Mouse (Mus musculus) hindbrain, embryonic 11.5 days (tissue): ENCODE results near the gene Ttc27. TPM values are rescaled to one million over a fixed set of nuclear protein-coding genes. Genes with fewer than 3 reads are reported as not detected.

ENCODE experiments used
- ATAC-seq: fragments of 200-750 bp; cut with Nextera tagmentation; 2 replicates; pipeline ENCODE4 v1.8.0; 2017; ENCODE audit warnings: mild to moderate bottlenecking, moderate TSS enrichment, moderate library complexity; ENCODE audit not compliant: low FRiP score
- DNase-seq: peaks from one replicate; pipeline ENCODE4 v3.0.0-alpha.2; 2015; ENCODE audit warnings: low spot score
- H3K27ac ChIP-seq: fragments of 300-500 bp; sonication (generic); 2 replicates; pipeline ENCODE4 v1.5.1; 2014; ENCODE audit warnings: mild to moderate bottlenecking, low read depth, low read length
- H3K27me3 ChIP-seq: fragments of 300-500 bp; sonication (generic); 2 replicates; pipeline ENCODE4 v1.6.1; 2014; ENCODE audit warnings: mild to moderate bottlenecking, low read length, moderate library complexity, mixed read lengths; ENCODE audit not compliant: control insufficient read depth, insufficient read depth
- H3K36me3 ChIP-seq: fragments of 300-500 bp; sonication (generic); 2 replicates; pipeline ENCODE4 v1.6.1; 2014; ENCODE audit warnings: mild to moderate bottlenecking, low read length, moderate library complexity, mixed read lengths; ENCODE audit not compliant: control insufficient read depth, insufficient read depth
- H3K4me1 ChIP-seq: fragments of 300-500 bp; sonication (generic); replicated peaks from 2 replicates; pipeline ENCODE4 v1.6.1; 2014; ENCODE audit warnings: low read length, mixed read lengths; ENCODE audit not compliant: control insufficient read depth, insufficient read depth
- H3K4me2 ChIP-seq: fragments of 300-500 bp; sonication (generic); replicated peaks from 2 replicates; pipeline ENCODE4 v1.6.1; 2014; ENCODE audit warnings: mild to moderate bottlenecking, low read depth, low read length
- H3K4me3 ChIP-seq: fragments of 300-500 bp; sonication (generic); 2 replicates; pipeline ENCODE4 v1.5.1; 2014; ENCODE audit warnings: low read depth, low read length
- H3K9ac ChIP-seq: fragments of 300-500 bp; sonication (generic); 2 replicates; pipeline ENCODE4 v1.6.1; 2014; ENCODE audit warnings: low read depth, low read length
- H3K9me3 ChIP-seq: fragments of 300-500 bp; sonication (generic); 2 replicates; pipeline ENCODE4 v1.6.1; 2016; ENCODE audit warnings: low read length; ENCODE audit not compliant: control insufficient read depth
- WGBS: fragments of 180-500 bp; shearing (Covaris S2); extraction: QIAGEN DNeasy Blood & Tissue Kit; methylation state at CpG from one replicate; pipeline ENCODE4 v1.1.7; 2014; 5-methylcytosine and 5-hydroxymethylcytosine counted together
- polyA plus RNA-seq: library from polyadenylated mRNA; unstranded; fragments of >200 nt; fragmentation: Nextera tagmentation; extraction: Ambion mirVana; gene quantifications from 2 replicates; pipeline ENCODE4 v1.2.1, GENCODE M21; 2014

Ttc27 gene
- polyA plus RNA-seq, 1 experiment from 2014 or later = 22.0 TPM

DNA sequence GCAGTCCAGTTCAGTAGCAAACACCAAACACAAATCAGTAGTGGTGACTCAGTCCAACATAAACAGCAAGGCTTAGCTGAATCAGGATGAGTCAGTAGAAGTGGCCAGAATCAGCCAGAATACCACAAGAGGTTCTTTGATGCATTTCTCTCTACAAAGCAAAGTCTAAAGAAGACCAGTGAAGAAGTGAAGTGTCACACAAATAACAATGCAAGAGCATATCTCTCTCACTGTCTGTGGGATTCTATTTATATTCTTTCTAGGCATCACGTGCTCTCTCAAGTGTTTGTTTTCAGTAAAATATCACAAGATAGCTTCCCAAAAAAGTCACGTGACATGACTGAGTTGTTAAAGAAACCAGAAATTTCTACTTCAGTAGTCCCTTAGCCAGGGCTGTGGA is 102.2 kb downstream of the Ttc27 start:
- Histone ChIP-seq H3K27me3 (no peaks in the 10 kb centered on the region), H3K4me3 (no peak overlapping the region), H3K9me3 (no peaks in the 10 kb centered on the region), H3K27ac (no peak overlapping the region), H3K9ac (no peak overlapping the region), H3K36me3 (no peaks in the 10 kb centered on the region), H3K4me2 (no peak overlapping the region), H3K4me1 (no peaks in the 10 kb centered on the region)
- ATAC-seq = no peak
- no peak for DNase-seq
- 90% methylated on average over 2 of the region's 2 CpGs for WGBS

DNA sequence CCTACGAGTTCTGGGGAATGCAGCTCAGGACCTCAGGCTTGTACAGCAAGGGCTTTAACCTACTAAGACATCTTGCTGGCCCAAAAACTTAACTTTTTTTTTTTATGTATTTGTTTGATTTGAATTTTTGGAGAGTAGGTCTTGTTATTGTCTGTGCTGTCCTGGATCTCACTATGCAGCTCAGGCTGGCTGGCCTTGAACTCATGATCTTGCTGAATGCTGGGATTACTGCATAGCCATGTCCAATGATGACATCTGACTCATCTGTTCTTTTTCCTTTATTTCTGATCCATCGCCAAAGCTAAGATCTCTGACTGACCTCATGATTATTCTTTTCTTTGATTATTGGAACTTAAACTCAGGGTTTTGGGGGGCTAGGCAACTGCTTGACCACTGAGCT is 113.3 kb downstream of the Ttc27 start:
- no peak overlapping the region for H3K9ac ChIP-seq
- no peak overlapping the region for H3K4me3 ChIP-seq
- no peaks in the 10 kb centered on the region for H3K4me1 ChIP-seq
- WGBS = 87% methylated on average over 2 of the region's 2 CpGs
- no peaks in the 10 kb centered on the region for H3K9me3 ChIP-seq
- DNase-seq (no peak), ATAC-seq (no peak)
- H3K27ac ChIP-seq = no peak overlapping the region
- no peaks in the 10 kb centered on the region for H3K27me3 ChIP-seq
- H3K36me3 ChIP-seq = no peaks in the 10 kb centered on the region
- H3K4me2 ChIP-seq = no peak overlapping the region

DNA sequence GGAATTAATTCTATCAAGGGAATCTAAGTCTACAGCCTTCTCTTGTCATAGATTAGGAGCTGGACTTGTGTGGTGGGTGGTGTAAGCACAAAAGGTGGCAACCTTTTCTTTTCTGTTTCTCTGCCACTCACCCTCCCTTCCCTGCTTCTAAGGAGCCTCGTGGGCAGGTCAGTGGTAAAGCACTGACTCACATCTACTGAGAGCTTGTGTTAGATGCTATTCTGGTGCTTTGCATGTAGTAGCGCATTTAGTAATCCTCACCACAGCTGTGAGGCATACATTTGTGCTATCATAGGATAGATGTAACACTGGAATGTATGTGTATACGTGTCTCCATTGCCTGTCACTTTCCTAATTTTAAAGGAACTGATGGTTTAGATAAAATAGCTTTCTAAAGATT is 124.2 kb downstream of the Ttc27 start:
- H3K9me3 ChIP-seq = no peaks in the 10 kb centered on the region
- DNase-seq = no peak
- no peak overlapping the region for H3K4me3 ChIP-seq
- no peaks in the 10 kb centered on the region for H3K27me3 ChIP-seq
- no peaks in the 10 kb centered on the region for H3K36me3 ChIP-seq
- no peak overlapping the region for H3K9ac ChIP-seq
- 92% methylated on average over 3 of the region's 3 CpGs for WGBS
- no peaks in the 10 kb centered on the region; the same call in 1 of the 2 replicates for H3K4me1 ChIP-seq
- no peak for ATAC-seq
- no peak overlapping the region for H3K4me2 ChIP-seq
- H3K27ac ChIP-seq = no peak overlapping the region

DNA sequence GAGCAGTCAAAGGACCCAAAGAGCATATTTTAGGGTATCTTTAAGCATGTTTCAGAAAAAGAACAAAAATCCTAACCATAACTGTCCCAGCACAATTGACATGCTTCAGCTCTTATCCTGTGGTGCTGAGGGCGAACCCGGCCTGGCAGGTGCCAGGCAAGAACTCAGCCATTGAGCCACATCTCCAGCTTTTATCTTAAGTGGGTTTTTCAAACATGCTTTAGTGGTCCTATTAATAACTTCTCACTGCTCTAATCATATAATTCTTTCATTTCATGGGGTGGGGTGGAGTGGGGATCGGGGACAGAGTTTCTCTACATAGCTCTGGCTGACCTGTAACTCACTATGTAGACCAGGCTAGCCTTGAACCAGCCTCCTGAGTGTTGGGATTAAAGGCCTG is 125.1 kb downstream of the Ttc27 start:
- no peak for DNase-seq
- Histone ChIP-seq H3K36me3 (no peaks in the 10 kb centered on the region), H3K4me3 (no peak overlapping the region), H3K27ac (no peak overlapping the region), H3K4me1 (no peaks in the 10 kb centered on the region; the same call in 1 of the 2 replicates), H3K9me3 (no peaks in the 10 kb centered on the region), H3K4me2 (no peak overlapping the region), H3K27me3 (no peaks in the 10 kb centered on the region), H3K9ac (no peak overlapping the region)
- WGBS = 95% methylated on average over 3 of the region's 3 CpGs
- ATAC-seq = no peak

DNA sequence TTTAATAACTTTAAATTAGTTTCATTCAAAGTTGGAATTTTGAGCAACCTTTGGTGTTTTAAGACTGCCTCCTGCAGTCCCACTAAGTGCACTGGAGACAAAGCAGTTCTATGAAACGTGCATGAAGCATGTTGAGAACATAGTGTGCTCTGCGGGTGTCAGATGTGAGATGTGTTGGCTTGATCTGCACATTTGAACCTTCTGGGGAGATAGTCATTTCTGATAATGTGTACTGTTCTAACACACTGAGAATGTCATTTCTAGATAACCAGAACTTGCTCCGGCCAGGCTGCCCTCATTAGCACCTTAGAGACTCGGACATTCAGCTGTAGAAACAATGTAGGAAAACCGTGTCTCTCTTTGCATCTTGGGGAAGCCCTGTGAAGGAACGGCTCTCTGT is 126.0 kb downstream of the Ttc27 start:
- Histone ChIP-seq H3K4me2 (no peak overlapping the region), H3K27ac (no peak overlapping the region), H3K9me3 (no peaks in the 10 kb centered on the region), H3K4me3 (no peak overlapping the region), H3K9ac (no peak overlapping the region), H3K4me1 (no peaks in the 10 kb centered on the region; the same call in 1 of the 2 replicates), H3K27me3 (no peaks in the 10 kb centered on the region), H3K36me3 (no peaks in the 10 kb centered on the region)
- DNase-seq (no peak), ATAC-seq (no peak)
- WGBS = 88% methylated on average over 6 of the region's 6 CpGs

DNA sequence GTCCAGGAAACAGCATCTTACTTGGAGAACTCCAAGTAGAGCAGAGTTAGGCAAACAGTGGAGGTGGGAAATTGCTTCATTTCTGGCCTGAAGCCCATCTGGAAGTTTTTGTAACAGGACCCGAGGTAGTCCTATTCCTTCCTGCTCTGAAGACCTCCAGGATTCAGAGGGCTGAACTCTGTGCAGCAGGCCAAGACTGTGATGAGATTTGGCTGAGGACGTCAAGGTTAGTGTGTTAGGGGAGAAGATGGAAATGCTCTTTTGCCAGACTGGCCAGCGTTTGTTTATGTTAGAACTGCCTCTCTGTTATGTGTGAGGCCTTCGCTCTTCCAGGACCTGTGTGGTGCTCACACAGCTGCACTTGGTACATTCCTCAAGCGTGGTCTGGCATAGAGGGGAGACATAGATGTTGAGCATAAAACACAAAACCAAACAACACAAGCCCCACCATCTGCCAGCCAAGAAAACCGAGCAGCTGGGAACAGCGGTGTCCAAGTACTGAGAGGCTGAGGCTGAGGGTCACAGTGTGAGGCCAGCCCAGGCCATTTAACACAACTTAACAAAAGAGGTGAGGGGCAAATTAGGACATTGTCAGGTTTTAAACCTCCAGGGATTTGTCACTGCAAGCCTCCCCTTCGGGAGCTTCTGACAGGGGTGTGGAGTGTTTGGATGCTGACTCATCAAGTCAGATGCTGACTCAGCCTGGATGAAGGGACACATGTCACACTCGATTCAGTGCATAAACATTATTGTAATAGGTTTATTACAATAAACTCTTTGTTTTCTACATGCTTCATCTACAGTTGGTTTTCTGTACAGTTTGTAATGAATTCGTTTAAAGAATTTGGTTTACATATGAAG is 128.7 kb downstream of the Ttc27 start:
- H3K9ac ChIP-seq = no peak overlapping the region
- no peak overlapping the region for H3K27ac ChIP-seq
- H3K4me3 ChIP-seq = no peak overlapping the region
- no peaks in the 10 kb centered on the region; the same call in 1 of the 2 replicates for H3K4me1 ChIP-seq
- H3K36me3 ChIP-seq = no peaks in the 10 kb centered on the region
- DNase-seq (peak; percentile 37), ATAC-seq (peak; percentile 40; the same call in 1 of the 2 replicates)
- H3K9me3 ChIP-seq = no peaks in the 10 kb centered on the region
- H3K27me3 ChIP-seq = no peaks in the 10 kb centered on the region
- WGBS = 53% methylated on average over 10 of the region's 10 CpGs
- H3K4me2 ChIP-seq = no peak overlapping the region

DNA sequence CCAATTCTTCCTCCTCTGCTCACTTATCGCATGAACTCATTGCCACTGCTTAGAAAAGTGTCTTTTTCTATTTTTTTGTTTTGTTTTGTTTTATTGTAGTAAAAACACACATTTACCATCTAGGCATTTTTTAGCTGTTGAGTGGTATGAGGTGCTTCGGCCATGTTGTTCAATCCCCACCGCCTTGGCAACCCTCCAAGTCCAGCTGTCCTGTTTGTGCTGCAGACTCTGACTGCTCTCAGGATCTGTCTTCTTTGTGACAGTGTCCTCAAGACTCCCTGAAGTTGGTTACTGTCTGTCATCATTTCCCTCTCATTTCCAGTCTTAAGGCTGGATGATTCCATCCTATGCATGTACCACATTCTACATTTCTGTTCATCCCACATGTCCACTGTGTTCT is 132.7 kb downstream of the Ttc27 start:
- 94% methylated on average over 3 of the region's 3 CpGs for WGBS
- no peaks in the 10 kb centered on the region for H3K9me3 ChIP-seq
- no peak overlapping the region for H3K4me3 ChIP-seq
- H3K9ac ChIP-seq = no peak overlapping the region
- no peaks in the 10 kb centered on the region for H3K36me3 ChIP-seq
- no peaks in the 10 kb centered on the region for H3K27me3 ChIP-seq
- no peak overlapping the region for H3K4me2 ChIP-seq
- DNase-seq (no peak), ATAC-seq (no peak)
- no peaks in the 10 kb centered on the region; the same call in 1 of the 2 replicates for H3K4me1 ChIP-seq
- no peak overlapping the region for H3K27ac ChIP-seq

DNA sequence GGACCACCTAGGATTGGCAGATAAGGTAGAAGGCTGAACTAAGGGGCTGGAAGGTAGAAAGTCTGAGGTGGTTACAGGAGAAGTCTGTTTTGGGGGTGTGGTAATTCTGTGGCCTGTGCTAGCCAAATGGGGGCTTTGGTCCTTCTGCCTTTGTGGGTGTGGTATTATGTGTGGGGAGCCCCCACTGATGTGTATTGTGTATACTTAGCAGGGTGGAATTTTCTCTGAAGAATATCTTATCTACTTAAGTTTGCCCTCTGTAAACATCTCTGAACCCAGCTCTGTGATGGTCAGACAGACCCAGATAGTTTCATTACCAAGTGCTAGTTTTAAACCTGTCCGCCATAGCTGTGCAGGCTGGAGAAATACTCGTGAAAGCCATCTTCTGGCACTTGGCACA is 141.8 kb downstream of the Ttc27 start:
- 93% methylated on average over 2 of the region's 2 CpGs for WGBS
- no peak for DNase-seq
- Histone ChIP-seq H3K27ac (no peak overlapping the region), H3K9ac (no peak overlapping the region), H3K36me3 (no peaks in the 10 kb centered on the region), H3K9me3 (no peaks in the 10 kb centered on the region), H3K27me3 (no peaks in the 10 kb centered on the region), H3K4me1 (no peaks in the 10 kb centered on the region), H3K4me2 (no peak overlapping the region), H3K4me3 (no peak overlapping the region)
- no peak for ATAC-seq
